Mouse (Mus musculus): ENCODE measurements at regions not wholly inside any gene's neighbourhood (a gene's known extent, or its start where the extent isn't known, plus 50 kb on each side); places are given as distances from the start of the nearest gene placed in this dataset.

DNA sequence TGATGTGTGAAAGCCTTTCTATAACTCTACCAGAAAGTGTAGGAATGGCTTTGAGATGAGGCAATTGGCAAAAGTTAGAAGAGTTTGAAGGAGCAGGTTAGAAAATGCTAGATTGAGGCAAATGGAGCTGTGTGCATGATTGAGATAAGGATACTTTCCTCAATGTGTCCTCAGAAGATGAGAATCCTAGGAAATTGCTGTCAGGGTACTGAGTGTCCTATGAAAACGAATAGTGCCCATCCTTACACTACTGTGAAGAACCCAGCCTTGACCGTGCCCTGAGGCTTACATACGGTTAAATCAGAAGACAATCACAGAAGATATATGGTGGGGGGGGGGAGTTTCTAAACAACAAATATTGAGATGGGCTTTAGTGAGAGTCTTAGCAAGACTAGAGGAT, 162.8 kb upstream of the Stt3b start:
- Histone ChIP-seq H3K36me3 (ENCODE audit: control insufficient read depth) (no peaks in the 10 kb centered on the region), H3K9me3 (ENCODE audit: control insufficient read depth, low read length) (no peaks in the 10 kb centered on the region), H3K4me1 (ENCODE audit: control insufficient read depth) (peaks cover 59% of the 10 kb centered on the region), H3K4me3 (replicated peaks) (no peak overlapping the region), H3K27me3 (ENCODE audit: control insufficient read depth) (no peaks in the 10 kb centered on the region)
- peak; percentile 53 for TF ChIP-seq TAL1 (IDR thresholded peaks at IDR 0.05; ENCODE audit: low read length)
- TF ChIP-seq GATA1 (IDR thresholded peaks at IDR 0.05; ENCODE audit: low read length) = no peak

DNA sequence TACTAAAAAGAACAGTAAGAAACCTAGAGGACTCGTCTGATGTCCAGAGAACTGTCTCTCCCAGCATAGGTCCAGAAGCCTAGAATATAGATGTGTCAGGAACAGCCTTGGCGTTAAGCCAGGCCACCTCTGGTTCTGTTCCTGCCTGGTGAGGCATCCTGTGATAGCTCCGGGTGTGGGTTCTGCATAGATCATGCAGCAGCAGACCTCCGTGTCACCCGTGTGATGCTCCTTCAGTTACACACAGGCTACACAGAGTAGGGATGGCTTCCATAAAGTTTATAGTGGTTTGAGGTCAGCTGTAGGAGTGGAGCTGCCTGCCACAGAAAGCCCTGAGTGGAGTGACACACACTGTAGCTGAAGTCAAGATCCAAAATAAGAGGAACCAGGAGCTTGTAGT, 163.6 kb upstream of the Stt3b start:
- peak overlapping the region; percentile 60 for H3K4me3 ChIP-seq (replicated peaks)
- peaks cover 59% of the 10 kb centered on the region for H3K4me1 ChIP-seq (ENCODE audit: control insufficient read depth)
- no peaks in the 10 kb centered on the region for H3K9me3 ChIP-seq (ENCODE audit: control insufficient read depth, low read length)
- no peak for TF ChIP-seq GATA1 (IDR thresholded peaks at IDR 0.05; ENCODE audit: low read length)
- no peak for TF ChIP-seq TAL1 (IDR thresholded peaks at IDR 0.05; ENCODE audit: low read length)
- H3K36me3 ChIP-seq (ENCODE audit: control insufficient read depth) = no peaks in the 10 kb centered on the region
- H3K27me3 ChIP-seq (ENCODE audit: control insufficient read depth) = no peaks in the 10 kb centered on the region

DNA sequence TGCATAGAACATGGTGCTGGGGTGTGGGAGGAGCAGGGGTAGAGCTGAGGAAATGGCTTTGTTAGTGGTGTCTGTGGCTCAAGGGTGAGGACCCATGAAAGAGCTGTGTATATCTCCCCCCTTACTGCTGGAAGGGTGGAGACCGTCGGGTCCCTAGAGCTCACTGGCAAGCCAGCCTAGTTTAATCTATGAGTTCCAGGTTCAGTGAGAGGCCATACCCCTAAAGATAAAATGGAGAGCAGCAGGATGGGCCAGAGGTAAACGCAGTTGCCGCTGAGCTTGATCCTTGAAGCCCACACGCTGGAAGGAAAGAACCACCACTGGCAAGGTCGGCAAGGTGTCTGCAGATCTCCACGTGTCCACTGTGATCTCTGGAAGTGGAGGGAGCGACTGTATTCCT, 164.1 kb upstream of the Stt3b start:
- no peaks in the 10 kb centered on the region for H3K27me3 ChIP-seq (ENCODE audit: control insufficient read depth)
- TF ChIP-seq TAL1 (IDR thresholded peaks at IDR 0.05; ENCODE audit: low read length) = peak; percentile 62
- peak; percentile 63 for TF ChIP-seq GATA1 (IDR thresholded peaks at IDR 0.05; ENCODE audit: low read length)
- peak overlapping the region; percentile 60 for H3K4me3 ChIP-seq (replicated peaks)
- H3K4me1 ChIP-seq (ENCODE audit: control insufficient read depth) = peaks cover 59% of the 10 kb centered on the region
- H3K36me3 ChIP-seq (ENCODE audit: control insufficient read depth) = no peaks in the 10 kb centered on the region
- H3K9me3 ChIP-seq (ENCODE audit: control insufficient read depth, low read length) = no peaks in the 10 kb centered on the region

- H3K4me1 ChIP-seq (ENCODE audit: control insufficient read depth) = peaks cover 63% of the 10 kb centered on the region
- no peaks in the 10 kb centered on the region for H3K36me3 ChIP-seq (ENCODE audit: control insufficient read depth)
- no peaks in the 10 kb centered on the region for H3K9me3 ChIP-seq (ENCODE audit: control insufficient read depth, low read length)
- H3K27me3 ChIP-seq (ENCODE audit: control insufficient read depth) = peaks cover 2% of the 10 kb centered on the region; the same call in 1 of the 2 replicates
- no peak overlapping the region for H3K4me3 ChIP-seq (replicated peaks)
- no peak for TF ChIP-seq TAL1 (IDR thresholded peaks at IDR 0.05; ENCODE audit: low read length)
- TF ChIP-seq GATA1 (IDR thresholded peaks at IDR 0.05; ENCODE audit: low read length) = no peak
These were observed 166.0 kb upstream of the Stt3b start for GRCm38 (mm10) chr9:115476205-115476604.

DNA sequence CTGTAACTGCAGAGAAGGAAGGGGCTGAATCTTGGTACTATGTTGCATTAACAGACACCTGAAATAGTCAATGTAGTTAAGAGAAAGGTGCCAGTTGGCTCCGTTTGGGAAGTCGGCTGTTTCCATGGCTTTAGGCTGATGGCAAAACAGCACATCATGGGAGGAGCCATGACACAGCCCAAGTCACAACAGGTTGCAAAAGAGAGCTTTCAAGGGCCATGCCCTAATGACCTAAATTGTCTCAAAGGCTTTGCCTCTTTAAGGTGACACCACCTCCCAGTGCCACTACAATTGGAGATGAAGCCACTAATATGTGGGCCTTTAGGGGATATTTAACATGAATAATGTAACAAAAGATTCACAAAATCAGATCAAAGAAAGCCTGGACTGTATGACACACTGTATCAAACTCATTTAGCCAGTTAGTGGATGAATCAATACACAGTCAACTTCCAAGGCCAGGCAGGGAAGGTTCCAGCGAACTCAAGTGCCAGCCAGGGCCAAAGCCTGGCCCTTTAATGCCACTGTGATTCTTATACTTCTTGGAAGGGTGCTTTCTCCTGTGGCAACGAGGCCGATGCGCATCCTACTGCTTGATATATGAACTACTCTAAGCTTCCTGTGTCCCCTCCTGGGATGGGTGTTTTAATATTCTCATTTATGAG, 167.5 kb upstream of the Stt3b start:
- Histone ChIP-seq H3K9me3 (ENCODE audit: control insufficient read depth, low read length) (no peaks in the 10 kb centered on the region), H3K27me3 (ENCODE audit: control insufficient read depth) (peaks cover 2% of the 10 kb centered on the region; the same call in 1 of the 2 replicates), H3K36me3 (ENCODE audit: control insufficient read depth) (no peaks in the 10 kb centered on the region), H3K4me3 (replicated peaks) (no peak overlapping the region), H3K4me1 (ENCODE audit: control insufficient read depth) (peaks cover 51% of the 10 kb centered on the region)
- no peak for TF ChIP-seq GATA1 (IDR thresholded peaks at IDR 0.05; ENCODE audit: low read length)
- no peak for TF ChIP-seq TAL1 (IDR thresholded peaks at IDR 0.05; ENCODE audit: low read length)

DNA sequence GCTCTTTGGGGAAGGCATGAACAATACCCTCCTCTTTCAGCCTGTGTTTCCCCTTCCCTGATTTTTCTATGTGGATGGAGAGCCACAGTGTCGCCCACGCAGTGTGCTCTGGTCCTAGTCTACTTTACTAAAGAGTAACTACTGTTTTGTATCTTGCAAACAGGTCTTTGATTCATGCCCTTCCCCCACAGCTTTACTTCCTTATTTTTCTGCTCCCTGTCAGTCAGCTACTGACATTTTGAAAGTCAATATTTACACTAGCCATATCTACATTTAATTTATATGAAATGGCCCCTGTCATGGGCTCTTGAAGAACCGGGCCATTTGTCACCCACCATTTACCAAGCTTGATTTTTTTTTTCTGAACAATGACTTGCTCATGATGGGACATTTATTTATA, 168.7 kb upstream of the Stt3b start:
- Histone ChIP-seq H3K9me3 (ENCODE audit: control insufficient read depth, low read length) (no peaks in the 10 kb centered on the region), H3K36me3 (ENCODE audit: control insufficient read depth) (no peaks in the 10 kb centered on the region), H3K4me1 (ENCODE audit: control insufficient read depth) (peaks cover 38% of the 10 kb centered on the region), H3K27me3 (ENCODE audit: control insufficient read depth) (peaks cover 2% of the 10 kb centered on the region; the same call in 1 of the 2 replicates), H3K4me3 (replicated peaks) (no peak overlapping the region)
- TF ChIP-seq GATA1 (IDR thresholded peaks at IDR 0.05; ENCODE audit: low read length) (no peak), TAL1 (IDR thresholded peaks at IDR 0.05; ENCODE audit: low read length) (no peak)

DNA sequence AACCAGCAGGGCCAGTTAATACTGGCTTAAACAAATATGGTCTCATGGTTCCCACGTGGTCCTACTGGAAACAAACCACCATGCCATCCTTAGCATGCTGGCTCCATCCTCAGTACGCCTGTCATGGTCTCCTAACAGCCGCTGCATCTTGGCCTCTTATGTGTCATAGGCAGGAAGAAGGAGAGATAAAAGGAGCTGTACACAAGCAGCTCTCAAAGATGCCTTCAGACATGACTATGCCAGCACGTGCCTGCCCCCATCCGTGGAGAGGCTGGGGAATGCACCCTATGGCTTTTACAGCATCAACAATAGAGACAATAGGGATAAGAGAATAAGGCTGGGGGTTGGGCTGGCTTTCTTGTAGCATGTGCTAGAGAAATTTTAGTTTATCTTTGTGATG, 171.0 kb upstream of the Stt3b start:
- H3K9me3 ChIP-seq (ENCODE audit: control insufficient read depth, low read length) = no peaks in the 10 kb centered on the region
- peaks cover 2% of the 10 kb centered on the region; the same call in 1 of the 2 replicates for H3K27me3 ChIP-seq (ENCODE audit: control insufficient read depth)
- no peaks in the 10 kb centered on the region for H3K36me3 ChIP-seq (ENCODE audit: control insufficient read depth)
- H3K4me1 ChIP-seq (ENCODE audit: control insufficient read depth) = peaks cover 16% of the 10 kb centered on the region
- H3K4me3 ChIP-seq (replicated peaks) = no peak overlapping the region
- TF ChIP-seq TAL1 (IDR thresholded peaks at IDR 0.05; ENCODE audit: low read length) = no peak
- no peak for TF ChIP-seq GATA1 (IDR thresholded peaks at IDR 0.05; ENCODE audit: low read length)

- Histone ChIP-seq H3K36me3 (ENCODE audit: control insufficient read depth) (no peaks in the 10 kb centered on the region), H3K27me3 (ENCODE audit: control insufficient read depth) (peaks cover 2% of the 10 kb centered on the region; the same call in 1 of the 2 replicates), H3K4me1 (ENCODE audit: control insufficient read depth) (peaks cover 5% of the 10 kb centered on the region), H3K4me3 (replicated peaks) (no peak overlapping the region), H3K9me3 (ENCODE audit: control insufficient read depth, low read length) (no peaks in the 10 kb centered on the region)
- no peak for TF ChIP-seq TAL1 (IDR thresholded peaks at IDR 0.05; ENCODE audit: low read length)
- no peak for TF ChIP-seq GATA1 (IDR thresholded peaks at IDR 0.05; ENCODE audit: low read length)
These were observed 172.8 kb upstream of the Stt3b start for GRCm38 (mm10) chr9:115483024-115483423.

DNA sequence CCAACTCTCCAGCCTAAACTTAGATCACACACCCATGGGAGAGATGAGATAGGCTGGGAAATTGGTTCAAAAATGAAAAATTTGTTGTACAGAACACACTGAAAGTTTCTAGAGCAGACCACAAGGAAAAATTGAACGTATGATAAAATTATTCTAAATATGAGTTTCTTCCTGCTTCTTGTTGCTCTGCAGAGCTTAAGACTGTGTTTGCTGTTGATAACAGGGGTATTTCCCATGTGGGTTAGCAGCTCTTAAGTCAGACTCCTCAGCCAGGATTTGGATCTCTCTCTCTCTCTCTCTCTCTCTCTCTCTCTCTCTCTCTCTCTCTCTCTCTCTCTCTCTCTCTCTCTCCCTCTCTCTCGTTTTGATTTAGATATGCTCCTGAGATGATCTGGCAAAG, 173.5 kb upstream of the Stt3b start:
- Histone ChIP-seq H3K4me1 (ENCODE audit: control insufficient read depth) (peaks cover 5% of the 10 kb centered on the region), H3K36me3 (ENCODE audit: control insufficient read depth) (no peaks in the 10 kb centered on the region), H3K9me3 (ENCODE audit: control insufficient read depth, low read length) (no peaks in the 10 kb centered on the region), H3K27me3 (ENCODE audit: control insufficient read depth) (peaks cover 2% of the 10 kb centered on the region; the same call in 1 of the 2 replicates), H3K4me3 (replicated peaks) (no peak overlapping the region)
- TF ChIP-seq GATA1 (IDR thresholded peaks at IDR 0.05; ENCODE audit: low read length) (no peak), TAL1 (IDR thresholded peaks at IDR 0.05; ENCODE audit: low read length) (no peak)
